22 mouse cellular contexts compared by ENCODE assay signal in the genomic region with DNA sequence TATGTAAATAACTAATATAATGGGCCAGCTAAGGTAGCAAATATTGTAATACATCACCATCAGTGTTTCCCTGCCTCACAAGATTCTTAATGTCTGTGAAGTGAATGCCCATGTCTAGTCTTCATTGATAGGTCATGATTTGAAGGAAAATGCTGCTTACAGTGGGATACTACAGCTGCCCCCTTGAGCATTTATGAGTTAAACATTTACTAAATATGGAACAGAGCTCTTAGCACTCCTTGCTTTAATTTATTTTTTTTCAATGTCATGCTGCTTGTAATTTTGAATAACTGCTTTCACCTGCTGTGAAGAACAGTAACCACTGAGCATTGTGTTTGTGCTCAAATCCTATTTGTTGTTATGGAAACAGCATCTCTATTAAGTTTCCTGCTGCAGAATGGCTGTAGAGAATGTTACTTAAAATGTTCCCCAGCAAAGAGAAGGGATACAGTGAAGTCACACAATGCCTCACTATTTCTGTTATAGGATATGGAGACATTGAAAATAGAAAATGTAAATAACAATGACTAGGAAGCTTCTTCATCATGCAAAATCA.
DNase-seq lines count a peak whose midpoint lies in the region; ATAC-seq and TF ChIP-seq lines count a peak whose summit lies in the region.
"Had no signal": no experiment of that assay in that cellular context is flagged by ENCODE, and none has a peak within 500 bp of the region (broad histone marks: within the 10 kb centered on the region; RNA-seq: fewer than 3 reads in every experiment).

No protein-coding gene starts in this region.

- no peak overlapping the region for H3K4me3 ChIP-seq in hindbrain, embryonic 13.5 days
- no peak overlapping the region for H3K4me3 ChIP-seq in hindbrain, embryonic 10.5 days
- H3K4me3 ChIP-seq in forebrain, embryonic 13.5 days: no peak overlapping the region
- H3K4me3 ChIP-seq in hindbrain, embryonic 15.5 days: no peak overlapping the region
- no peak overlapping the region for H3K4me3 ChIP-seq in midbrain, postnatal 0 days (ENCODE audit: low read depth, low read length)
- H3K4me3 ChIP-seq in lung, adult 2 months (replicated peaks; ENCODE audit: extremely low read depth, low read depth, low read length): no peak overlapping the region
- H3K4me3 ChIP-seq: embryonic facial prominence, embryonic 12.5 days; intestine, embryonic 15.5 days; liver, embryonic 13.5 days had no signal

- no peaks in the 10 kb centered on the region for H3K36me3 ChIP-seq in hindbrain, embryonic 13.5 days
- H3K36me3 ChIP-seq in hindbrain, embryonic 10.5 days: no peaks in the 10 kb centered on the region
- H3K36me3 ChIP-seq in forebrain, embryonic 13.5 days (ENCODE audit: poor library complexity, severe bottlenecking): no peaks in the 10 kb centered on the region
- no peaks in the 10 kb centered on the region for H3K36me3 ChIP-seq in hindbrain, embryonic 15.5 days
- no peaks in the 10 kb centered on the region for H3K36me3 ChIP-seq in midbrain, postnatal 0 days (ENCODE audit: insufficient read depth, low read length)
- H3K36me3 ChIP-seq: embryonic facial prominence, embryonic 12.5 days; intestine, embryonic 15.5 days; liver, embryonic 13.5 days had no signal

- no peaks in the 10 kb centered on the region for H3K9me3 ChIP-seq in hindbrain, embryonic 13.5 days
- H3K9me3 ChIP-seq in hindbrain, embryonic 10.5 days: no peaks in the 10 kb centered on the region
- no peaks in the 10 kb centered on the region for H3K9me3 ChIP-seq in forebrain, embryonic 13.5 days (replicated peaks)
- no peaks in the 10 kb centered on the region for H3K9me3 ChIP-seq in hindbrain, embryonic 15.5 days
- no peaks in the 10 kb centered on the region for H3K9me3 ChIP-seq in midbrain, postnatal 0 days (ENCODE audit: low read length)
- H3K9me3 ChIP-seq: embryonic facial prominence, embryonic 12.5 days; intestine, embryonic 15.5 days; liver, embryonic 13.5 days had no signal

- no peak for DNase-seq in hindbrain, embryonic 10.5 days (ENCODE audit: low spot score)
- peak; percentile 28 for DNase-seq in midbrain, postnatal 0 days (ENCODE audit: low spot score)
- no peak for DNase-seq in heart, postnatal 10 days
- no peak for DNase-seq in natural killer cell, adult 2 months (ENCODE audit: low spot score in 2 of 2)
- DNase-seq in lung, adult 2 months: no peak
- DNase-seq: cerebellum, adult 2 months; cerebellum, postnatal 25 days; heart, postnatal 4 days; kidney, adult 8-10 months; kidney, postnatal 10 days; liver, embryonic 13.5 days; lung, embryonic 14.5 days; right cerebral cortex, postnatal 14 days; thymus, adult 2 months; thymus, postnatal 4 days had no signal

- H3K9ac ChIP-seq in hindbrain, embryonic 13.5 days: no peak overlapping the region
- no peak overlapping the region for H3K9ac ChIP-seq in forebrain, embryonic 13.5 days
- H3K9ac ChIP-seq in hindbrain, embryonic 15.5 days: no peak overlapping the region
- H3K9ac ChIP-seq in midbrain, postnatal 0 days (replicated peaks; ENCODE audit: low read length, poor library complexity, severe bottlenecking): no peak overlapping the region
- H3K9ac ChIP-seq: embryonic facial prominence, embryonic 12.5 days; intestine, embryonic 15.5 days; liver, embryonic 13.5 days; lung, embryonic 14.5 days had no signal

- intact Hi-C loops in heart, postnatal 10 days (cut with DNase I): no loop called here

- TF ChIP-seq POLR2A in lung, adult 2 months (IDR thresholded peaks at IDR 0.05; ENCODE audit: borderline replicate concordance, extremely low read depth, low read depth, low read length): no peak

- H3K27me3 ChIP-seq in hindbrain, embryonic 13.5 days: no peaks in the 10 kb centered on the region
- H3K27me3 ChIP-seq in hindbrain, embryonic 10.5 days (ENCODE audit: insufficient read depth, poor library complexity, severe bottlenecking): no peaks in the 10 kb centered on the region
- no peaks in the 10 kb centered on the region for H3K27me3 ChIP-seq in forebrain, embryonic 13.5 days
- no peaks in the 10 kb centered on the region for H3K27me3 ChIP-seq in hindbrain, embryonic 15.5 days
- no peaks in the 10 kb centered on the region for H3K27me3 ChIP-seq in midbrain, postnatal 0 days (ENCODE audit: insufficient read depth, low read length)
- H3K27me3 ChIP-seq: embryonic facial prominence, embryonic 12.5 days; intestine, embryonic 15.5 days; liver, embryonic 13.5 days had no signal

- ATAC-seq in hindbrain, embryonic 13.5 days (ENCODE audit: low FRiP score): peak; percentile 54; the same call in 1 of the 2 replicates
- ATAC-seq in forebrain, embryonic 13.5 days: peak; percentile 63; the same call in 1 of the 2 replicates
- ATAC-seq in hindbrain, embryonic 15.5 days (ENCODE audit: low FRiP score, low read depth): peak; percentile 61; the same call in 1 of the 2 replicates
- ATAC-seq in midbrain, postnatal 0 days (ENCODE audit: low FRiP score): no peak
- ATAC-seq: intestine, embryonic 15.5 days; Patski had no signal

- H3K4me2 ChIP-seq in hindbrain, embryonic 13.5 days: no peak overlapping the region
- H3K4me2 ChIP-seq in forebrain, embryonic 13.5 days: no peak overlapping the region
- no peak overlapping the region for H3K4me2 ChIP-seq in hindbrain, embryonic 15.5 days
- H3K4me2 ChIP-seq in midbrain, postnatal 0 days (ENCODE audit: low read depth, low read length, poor library complexity, severe bottlenecking): no peak overlapping the region
- H3K4me2 ChIP-seq: embryonic facial prominence, embryonic 12.5 days; intestine, embryonic 15.5 days; liver, embryonic 13.5 days; lung, embryonic 14.5 days had no signal

- no peak overlapping the region for H3K27ac ChIP-seq in hindbrain, embryonic 13.5 days
- H3K27ac ChIP-seq in hindbrain, embryonic 10.5 days: no peak overlapping the region
- no peak overlapping the region for H3K27ac ChIP-seq in forebrain, embryonic 13.5 days
- H3K27ac ChIP-seq in hindbrain, embryonic 15.5 days (replicated peaks): no peak overlapping the region
- H3K27ac ChIP-seq in midbrain, postnatal 0 days (ENCODE audit: low read depth, low read length): no peak overlapping the region
- H3K27ac ChIP-seq: embryonic facial prominence, embryonic 12.5 days; intestine, embryonic 15.5 days; liver, embryonic 13.5 days; stomach, postnatal 0 days had no signal

- H3K4me1 ChIP-seq in hindbrain, embryonic 13.5 days (replicated peaks): no peaks in the 10 kb centered on the region; the same call in 1 of the 2 replicates
- H3K4me1 ChIP-seq in hindbrain, embryonic 10.5 days (replicated peaks): no peaks in the 10 kb centered on the region
- H3K4me1 ChIP-seq in forebrain, embryonic 13.5 days: peaks cover 7% of the 10 kb centered on the region; the same call in 1 of the 2 replicates
- H3K4me1 ChIP-seq in hindbrain, embryonic 15.5 days (replicated peaks): no peaks in the 10 kb centered on the region
- no peaks in the 10 kb centered on the region for H3K4me1 ChIP-seq in midbrain, postnatal 0 days (ENCODE audit: insufficient read depth, low read length)
- no peaks in the 10 kb centered on the region for H3K4me1 ChIP-seq in lung, adult 2 months (ENCODE audit: control insufficient read depth, insufficient read depth, low read length)
- H3K4me1 ChIP-seq: embryonic facial prominence, embryonic 12.5 days; intestine, embryonic 15.5 days; liver, embryonic 13.5 days had no signal

- TF ChIP-seq CTCF in midbrain, postnatal 0 days (IDR thresholded peaks at IDR 0.05): no peak
- no peak for TF ChIP-seq CTCF in lung, adult 2 months (IDR thresholded peaks at IDR 0.05; ENCODE audit: insufficient read depth, low read length)
